Mouse (Mus musculus) gastrocnemius, postnatal 14 days (tissue): ENCODE data around the gene March8. TPM values are rescaled to one million over a fixed set of nuclear protein-coding genes. Genes with fewer than 3 reads are reported as not detected.

Source experiments
- DNase-seq: peaks from one replicate; pipeline ENCODE4 v3.0.0; 2021; ENCODE audit warnings: mixed read lengths
- intact Hi-C: fragments of 180-260 bp; cut with DNase I; formaldehyde crosslinking; loops from one replicate; pipeline ENCODE4 v1.15.1; 2025; ENCODE audit warnings: low total_unique reads
- total RNA-seq, 2 experiments: library from RNA; stranded (reverse); gene quantifications; 2 replicates each; pipeline ENCODE4 v1.2.3; 2021

March8 gene
- total RNA-seq, 2 experiments from 2014 or later = 20.8 to 28.3 TPM

- DNase-seq = no peak
Measured at GRCm38 (mm10) chr6:116438864-116439263, 101.0 kb downstream of the March8 start.

GRCm38 (mm10) chr6:116439531-116439930, 101.7 kb downstream of the March8 start:
- intact Hi-C loops = no loop called here
- DNase-seq = no peak

More at GRCm38 (mm10) chr6:116438864-116439263, 101.0 kb downstream of the March8 start:
- intact Hi-C loops = no loop called here

GRCm38 (mm10) chr6:116440447-116440846, 102.6 kb downstream of the March8 start:
- DNase-seq = no peak
- intact Hi-C loops = no loop called here

- DNase-seq = no peak
- intact Hi-C loops = no loop called here
Measured at GRCm38 (mm10) chr6:116440849-116441248, 103.0 kb downstream of the March8 start.

GRCm38 (mm10) chr6:116455781-116456180, 118.0 kb downstream of the March8 start:
- DNase-seq = peak; percentile 20

DNA sequence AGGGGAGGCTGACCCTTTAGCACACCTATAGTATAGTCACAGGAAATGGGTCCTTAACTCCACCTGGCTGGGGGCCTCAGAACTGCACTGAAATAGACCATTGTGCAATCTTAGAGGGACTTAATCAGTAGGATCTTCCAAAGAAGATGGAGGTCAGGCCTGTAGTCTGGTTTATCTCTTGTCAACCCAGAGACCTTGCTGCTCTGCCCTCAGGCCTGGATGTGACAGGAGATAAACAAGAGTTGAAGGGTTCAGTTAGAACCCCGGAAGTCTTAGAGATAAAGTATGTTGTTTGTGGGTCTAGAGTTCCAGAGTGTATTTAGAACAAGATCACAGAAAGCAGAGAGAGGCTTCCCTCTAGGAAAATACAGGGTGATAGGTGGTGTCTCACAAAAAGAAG, 118.7 kb downstream of the March8 start:
- DNase-seq = no peak
- intact Hi-C loops = no loop called here

More at GRCm38 (mm10) chr6:116455781-116456180, 118.0 kb downstream of the March8 start:
- intact Hi-C loops = no loop called here

GRCm38 (mm10) chr6:116458728-116459127, 120.9 kb downstream of the March8 start:
- no peak for DNase-seq
- intact Hi-C loops = no loop called here

Other genes with a start within 250 kb of the March8 start
- gene Tmcc1, start 144.5 kb upstream of the March8 start, total RNA-seq = 10 to 100 TPM; 26.8 to 37.0 TPM
- gene Washc2, start 130.0 kb upstream of the March8 start, total RNA-seq = 10 to 100 TPM; 22.2 to 22.4 TPM
- gene Zfand4, start 73.8 kb upstream of the March8 start, total RNA-seq = 1 to 10 TPM in 1 of 2 experiments, under 1 TPM in 1; 0.97 to 1.3 TPM
- 1 to 10 TPM; 1.3 to 2.4 TPM for gene Alox5, start 123.2 kb downstream of the March8 start, total RNA-seq
- not detected for gene Olfr211, start 151.1 kb downstream of the March8 start, total RNA-seq
- gene Olfr212, start 168.5 kb downstream of the March8 start, total RNA-seq = not detected
- gene Olfr213, start 200.4 kb downstream of the March8 start, total RNA-seq = not detected
- gene Gm5580, start 213.1 kb downstream of the March8 start, total RNA-seq = 1 to 10 TPM; 1.5 to 1.8 TPM
- not detected for gene Olfr214, start 216.2 kb downstream of the March8 start, total RNA-seq
- not detected for gene Olfr215, start 246.2 kb downstream of the March8 start, total RNA-seq